Mouse (Mus musculus) embryonic facial prominence, embryonic 13.5 days (tissue): ENCODE data around the gene Edem3. TPM values are rescaled to one million over a fixed set of nuclear protein-coding genes. Genes with fewer than 3 reads are reported as not detected.
A peak's percentile ranks its signal among the peaks of the same experiment; 100 is the strongest.

Experiments used
- ATAC-seq: fragments of 200-750 bp; cut with Nextera tagmentation; 2 replicates; pipeline ENCODE4 v1.8.0; 2017; ENCODE audit warnings: low read depth; ENCODE audit not compliant: insufficient number of reproducible peaks, insufficient read depth, low FRiP score, low TSS enrichment
- H3K27ac ChIP-seq: fragments of 300-500 bp; sonication (generic); 2 replicates; pipeline ENCODE4 v1.5.1; 2015; ENCODE audit warnings: moderate library complexity, mild to moderate bottlenecking, inconsistent platforms
- H3K27me3 ChIP-seq: fragments of 300-500 bp; sonication (generic); 2 replicates; pipeline ENCODE4 v1.6.1; 2015; ENCODE audit warnings: mild to moderate bottlenecking, inconsistent platforms
- H3K36me3 ChIP-seq: fragments of 300-500 bp; sonication (generic); 2 replicates; pipeline ENCODE4 v1.6.1; 2015; ENCODE audit warnings: mild to moderate bottlenecking, inconsistent platforms
- H3K4me1 ChIP-seq: fragments of 300-500 bp; sonication (generic); 2 replicates; pipeline ENCODE4 v1.6.1; 2015; ENCODE audit warnings: inconsistent platforms
- H3K4me2 ChIP-seq: fragments of 300-500 bp; sonication (generic); 2 replicates; pipeline ENCODE4 v1.6.1; 2015; ENCODE audit warnings: moderate library complexity, mild to moderate bottlenecking, inconsistent platforms
- H3K4me3 ChIP-seq: fragments of 300-500 bp; sonication (generic); 2 replicates; pipeline ENCODE4 v1.5.1; 2015; ENCODE audit warnings: mild to moderate bottlenecking, inconsistent platforms
- H3K9ac ChIP-seq: fragments of 300-500 bp; sonication (generic); 2 replicates; pipeline ENCODE4 v1.6.1; 2015; ENCODE audit warnings: mild to moderate bottlenecking, inconsistent platforms
- H3K9me3 ChIP-seq: fragments of 300-500 bp; sonication (generic); 2 replicates; pipeline ENCODE4 v1.6.1; 2016; ENCODE audit warnings: inconsistent platforms
- WGBS: fragments of 180-500 bp; shearing (Covaris S2); methylation state at CpG from one replicate; pipeline ENCODE4 v1.1.7; 2015; ENCODE audit warnings: mixed read lengths; 5-methylcytosine and 5-hydroxymethylcytosine counted together
- polyA plus RNA-seq: library from polyadenylated mRNA; unstranded; fragments of >200 nt; fragmentation: Nextera tagmentation; extraction: Ambion mirVana; gene quantifications from 2 replicates; pipeline ENCODE4 v1.2.1, GENCODE M21; 2015

Edem3 gene
- 13.8 and 17.0 TPM in 2 replicates for polyA plus RNA-seq

GRCm38 (mm10) chr1:151754881-151755659 is at the start of gene Edem3:
Gene Edem3, plus strand, starts transcription at chr1:151755371.
- WGBS = under 1% methylated on average over 64 of the region's 64 CpGs
- Histone ChIP-seq H3K9me3 (no peaks in the 10 kb centered on the region), H3K27ac (peak within 1 kb of the TSS; percentile 79), H3K9ac (peak within 1 kb of the TSS; percentile 76), H3K4me2 (peak within 1 kb of the TSS; percentile 91), H3K36me3 (no peaks in the 10 kb centered on the region), H3K4me3 (peak within 1 kb of the TSS; percentile 77), H3K4me1 (peaks cover 30% of the 10 kb centered on the region), H3K27me3 (no peaks in the 10 kb centered on the region)
- peak; percentile 99 for ATAC-seq

DNA sequence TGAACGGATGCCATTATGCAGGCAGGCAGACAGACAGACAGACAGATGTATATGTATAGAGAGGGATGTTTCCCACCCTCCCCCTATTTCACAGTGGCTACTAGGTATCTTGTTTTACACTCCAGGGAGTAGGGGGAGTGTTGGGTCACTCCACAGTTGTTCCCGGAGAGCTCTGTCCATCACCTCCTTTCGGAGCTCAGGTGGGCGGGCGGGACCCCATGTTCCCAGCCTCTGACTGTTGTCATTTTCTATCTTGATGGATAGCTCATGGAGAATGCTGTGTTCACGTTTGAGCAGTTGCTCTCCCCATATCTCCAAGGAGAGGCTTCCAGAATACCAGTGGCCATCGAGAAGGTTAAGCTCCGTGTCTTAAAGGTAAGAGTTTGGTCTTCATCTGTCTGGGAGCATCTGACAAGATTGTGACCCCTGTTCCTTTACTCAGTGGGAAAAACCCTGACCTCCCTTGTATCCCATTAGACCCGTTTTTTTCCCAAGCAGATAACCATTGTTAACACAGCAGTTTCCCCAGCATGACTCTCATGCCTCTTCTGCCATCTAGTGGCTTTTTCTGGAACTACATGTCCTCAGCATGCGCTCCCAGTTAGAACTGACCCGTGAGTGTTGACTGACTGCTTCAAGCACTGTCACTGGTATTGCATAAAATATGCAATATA is 49.3 kb upstream of the Edem3 start:
- ATAC-seq = no peak
- no peak overlapping the region for H3K4me3 ChIP-seq
- H3K27me3 ChIP-seq = peaks cover 6% of the 10 kb centered on the region
- H3K9me3 ChIP-seq = no peaks in the 10 kb centered on the region
- no peaks in the 10 kb centered on the region for H3K36me3 ChIP-seq
- H3K4me1 ChIP-seq = peaks cover 13% of the 10 kb centered on the region
- H3K9ac ChIP-seq = no peak overlapping the region
- peak overlapping the region; percentile 16; the same call in 1 of the 2 replicates for H3K4me2 ChIP-seq
- no peak overlapping the region for H3K27ac ChIP-seq
- 37% methylated on average over 11 of the region's 11 CpGs for WGBS

GRCm38 (mm10) chr1:151706397-151706752 is 48.8 kb upstream of the Edem3 start:
- peaks cover 6% of the 10 kb centered on the region for H3K27me3 ChIP-seq
- no peak overlapping the region for H3K4me3 ChIP-seq
- 84% methylated on average over 3 of the region's 3 CpGs for WGBS
- ATAC-seq = no peak
- no peaks in the 10 kb centered on the region for H3K36me3 ChIP-seq
- no peak overlapping the region for H3K27ac ChIP-seq
- no peaks in the 10 kb centered on the region for H3K9me3 ChIP-seq
- H3K9ac ChIP-seq = no peak overlapping the region
- H3K4me1 ChIP-seq = peaks cover 13% of the 10 kb centered on the region
- no peak overlapping the region for H3K4me2 ChIP-seq

GRCm38 (mm10) chr1:151708966-151709733 is 46.0 kb upstream of the Edem3 start:
- no peak overlapping the region for H3K27ac ChIP-seq
- no peak for ATAC-seq
- no peak overlapping the region for H3K4me2 ChIP-seq

GRCm38 (mm10) chr1:151709734-151710022 is 45.5 kb upstream of the Edem3 start:
- Histone ChIP-seq H3K36me3 (no peaks in the 10 kb centered on the region), H3K4me1 (peaks cover 13% of the 10 kb centered on the region), H3K4me3 (no peak overlapping the region), H3K27me3 (peaks cover 6% of the 10 kb centered on the region), H3K9me3 (no peaks in the 10 kb centered on the region), H3K27ac (no peak overlapping the region), H3K4me2 (no peak overlapping the region), H3K9ac (no peak overlapping the region)
- WGBS = 46% methylated on average over 2 of the region's 2 CpGs
- ATAC-seq = no peak

More at GRCm38 (mm10) chr1:151708966-151709733, 46.0 kb upstream of the Edem3 start:
- H3K9me3 ChIP-seq = no peaks in the 10 kb centered on the region
- H3K9ac ChIP-seq = no peak overlapping the region
- WGBS = 59% methylated on average over 13 of the region's 13 CpGs
- H3K27me3 ChIP-seq = peaks cover 6% of the 10 kb centered on the region
- H3K4me3 ChIP-seq = no peak overlapping the region
- H3K4me1 ChIP-seq = peaks cover 13% of the 10 kb centered on the region
- no peaks in the 10 kb centered on the region for H3K36me3 ChIP-seq

GRCm38 (mm10) chr1:151710424-151711055 is 44.6 kb upstream of the Edem3 start:
- no peak for ATAC-seq
- H3K4me2 ChIP-seq = no peak overlapping the region
- H3K9me3 ChIP-seq = no peaks in the 10 kb centered on the region
- H3K27me3 ChIP-seq = peaks cover 6% of the 10 kb centered on the region
- WGBS = 61% methylated on average over 5 of the region's 5 CpGs
- no peak overlapping the region for H3K27ac ChIP-seq
- H3K9ac ChIP-seq = no peak overlapping the region
- H3K4me3 ChIP-seq = no peak overlapping the region
- H3K4me1 ChIP-seq = peaks cover 13% of the 10 kb centered on the region
- no peaks in the 10 kb centered on the region for H3K36me3 ChIP-seq

GRCm38 (mm10) chr1:151711062-151711461 is 44.1 kb upstream of the Edem3 start:
- H3K27me3 ChIP-seq = peaks cover 6% of the 10 kb centered on the region; the same call in 1 of the 2 replicates
- H3K36me3 ChIP-seq = no peaks in the 10 kb centered on the region
- WGBS = 71% methylated on average over 7 of the region's 7 CpGs
- H3K9ac ChIP-seq = no peak overlapping the region
- H3K4me1 ChIP-seq = peaks cover 9% of the 10 kb centered on the region
- no peak overlapping the region for H3K4me3 ChIP-seq
- no peak overlapping the region for H3K4me2 ChIP-seq
- no peaks in the 10 kb centered on the region for H3K9me3 ChIP-seq
- ATAC-seq = no peak
- H3K27ac ChIP-seq = no peak overlapping the region

DNA sequence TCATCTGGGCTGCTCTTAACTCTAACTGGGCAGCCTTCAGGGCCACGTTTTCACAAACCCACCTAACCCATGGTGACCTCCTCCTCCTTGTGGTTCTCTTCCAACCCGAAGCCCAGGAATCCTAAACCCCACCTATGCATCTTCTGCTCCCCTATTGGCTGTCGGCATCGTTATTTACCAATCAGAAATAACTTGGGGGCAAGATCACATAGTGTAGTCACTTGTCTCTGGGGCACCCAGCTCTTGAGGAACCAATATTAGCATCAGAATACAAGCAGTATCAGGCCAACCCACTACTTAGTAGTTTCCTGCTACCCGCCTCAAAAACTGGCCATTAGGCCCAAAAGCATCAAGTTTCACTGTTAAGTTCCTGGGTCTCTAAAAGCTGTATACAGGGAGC is 42.5 kb upstream of the Edem3 start:
- no peaks in the 10 kb centered on the region for H3K27me3 ChIP-seq
- 42% methylated on average over 5 of the region's 5 CpGs for WGBS
- no peak for ATAC-seq

DNA sequence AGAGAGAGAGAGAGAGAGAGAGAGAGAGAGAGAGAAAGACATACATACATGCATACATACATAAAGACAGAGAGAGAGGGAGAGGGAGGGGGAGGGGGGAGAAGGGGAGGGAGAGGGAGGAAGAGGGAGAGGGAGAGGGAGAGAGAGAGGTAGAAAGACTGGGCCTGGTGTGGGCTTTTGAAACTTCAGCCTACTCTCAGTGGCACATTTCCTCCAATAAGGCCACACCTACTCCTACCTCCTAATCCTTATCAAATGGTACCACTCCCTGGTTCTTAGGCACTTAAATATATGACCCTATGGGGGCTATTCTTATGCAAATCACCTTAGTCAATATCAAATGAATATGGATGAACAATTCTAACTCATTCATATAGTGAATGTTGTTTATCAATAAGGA is 41.5 kb upstream of the Edem3 start:
- Histone ChIP-seq H3K27me3 (no peaks in the 10 kb centered on the region), H3K4me3 (no peak overlapping the region), H3K9ac (no peak overlapping the region), H3K4me1 (peaks cover 9% of the 10 kb centered on the region), H3K9me3 (no peaks in the 10 kb centered on the region), H3K27ac (no peak overlapping the region), H3K4me2 (no peak overlapping the region), H3K36me3 (no peaks in the 10 kb centered on the region)
- ATAC-seq = no peak

More for the DNA sequence above, 42.5 kb upstream of the Edem3 start:
- Histone ChIP-seq H3K9ac (no peak overlapping the region), H3K9me3 (no peaks in the 10 kb centered on the region), H3K4me3 (no peak overlapping the region), H3K27ac (no peak overlapping the region), H3K4me2 (no peak overlapping the region), H3K4me1 (peaks cover 9% of the 10 kb centered on the region), H3K36me3 (no peaks in the 10 kb centered on the region)

DNA sequence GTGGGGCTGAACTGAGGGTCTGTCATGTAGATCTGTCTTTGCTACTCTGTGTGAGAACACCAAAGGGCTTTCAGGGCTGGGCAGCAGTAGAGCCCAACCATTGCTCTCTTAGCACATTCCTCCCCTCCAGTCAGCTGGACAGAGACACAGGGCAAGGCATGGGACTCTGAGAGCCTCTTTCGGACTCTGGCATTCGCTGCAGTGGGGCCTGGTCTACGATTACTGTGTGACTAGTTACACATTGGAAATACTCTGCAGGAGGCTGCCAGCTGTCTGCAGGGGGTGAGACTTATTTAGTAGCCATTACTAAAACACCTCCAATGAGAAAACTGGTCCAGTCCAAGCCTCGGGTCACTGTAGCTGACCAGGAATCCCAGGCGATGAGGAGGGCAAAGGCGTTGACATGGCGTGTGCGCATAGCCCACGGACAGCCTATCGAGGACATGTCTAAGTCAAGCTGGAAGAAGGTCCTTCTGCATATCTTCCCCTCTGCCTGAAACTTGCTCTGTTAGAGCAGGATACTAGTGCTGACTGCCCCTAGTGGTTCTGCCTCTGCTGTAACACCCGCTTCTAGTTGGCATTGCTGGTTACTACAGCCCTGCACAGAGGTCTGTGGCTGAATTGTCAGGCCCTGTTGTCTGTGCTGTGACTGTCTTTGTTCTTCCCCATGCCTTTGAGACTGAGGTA is 39.0 kb upstream of the Edem3 start:
- ATAC-seq = no peak
- H3K4me2 ChIP-seq = no peak overlapping the region
- H3K36me3 ChIP-seq = no peaks in the 10 kb centered on the region
- no peak overlapping the region for H3K4me3 ChIP-seq
- H3K9ac ChIP-seq = no peak overlapping the region
- H3K9me3 ChIP-seq = no peaks in the 10 kb centered on the region
- no peak overlapping the region for H3K27ac ChIP-seq
- no peaks in the 10 kb centered on the region for H3K27me3 ChIP-seq
- no peaks in the 10 kb centered on the region for H3K4me1 ChIP-seq
- 84% methylated on average over 11 of the region's 11 CpGs for WGBS

DNA sequence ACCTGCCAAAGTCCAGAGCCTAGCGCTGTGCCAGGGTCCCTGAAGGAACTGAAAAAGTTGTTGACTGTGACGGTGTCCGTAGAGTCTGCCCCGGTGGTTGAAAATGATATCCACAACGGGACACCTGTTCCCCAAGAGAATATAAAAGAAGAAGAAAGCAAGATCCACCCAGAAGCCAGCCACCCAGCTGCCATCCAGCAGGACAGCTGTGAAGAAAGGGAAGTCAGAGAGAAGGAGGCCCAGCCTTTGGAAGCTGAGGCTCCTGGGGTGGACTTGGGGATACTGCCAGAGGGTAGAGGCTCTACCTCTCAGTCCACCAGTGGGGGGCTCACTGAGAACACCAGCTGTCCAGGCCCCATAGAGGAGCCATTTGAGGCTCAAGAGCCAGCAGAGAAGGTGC is 37.5 kb upstream of the Edem3 start:
- WGBS = 86% methylated on average over 5 of the region's 5 CpGs
- Histone ChIP-seq H3K4me3 (no peak overlapping the region), H3K4me1 (no peaks in the 10 kb centered on the region), H3K27ac (no peak overlapping the region), H3K9me3 (no peaks in the 10 kb centered on the region), H3K4me2 (no peak overlapping the region), H3K9ac (no peak overlapping the region), H3K27me3 (no peaks in the 10 kb centered on the region), H3K36me3 (no peaks in the 10 kb centered on the region)
- no peak for ATAC-seq
